Mouse (Mus musculus) T-helper 17 cell (primary cell): ENCODE data around the gene Tnik.

Experiments used
- in situ Hi-C, 2 experiments: fragments of 300-600 bp; cut with MboI, MseI; formaldehyde crosslinking; loops; 1 replicate in 1 of 2; 2 replicates in 1 of 2; pipeline ENCODE4 v1.15.1; 2025; ENCODE audit warnings: high pct_unique_total_duplicates in 2 of 2

Gene Tnik

GRCm38 (mm10) chr3:28399593-28400216 lies 136.7 kb downstream of the Tnik start:
- in situ Hi-C loops = no loop called here

- in situ Hi-C loops = no loop called here
Measured at GRCm38 (mm10) chr3:28401335-28401734, 138.3 kb downstream of the Tnik start.

GRCm38 (mm10) chr3:28402221-28402620 lies 139.2 kb downstream of the Tnik start:
- in situ Hi-C loops = no loop called here

GRCm38 (mm10) chr3:28405391-28405790 lies 142.4 kb downstream of the Tnik start:
- in situ Hi-C loops = loop anchor here in 1 of 2 experiments (5.0 kb wide), 1 partner anchor 143 kb away; the partner anchor contains the start of gene Tnik

- in situ Hi-C loops = loop anchor here in 1 of 2 experiments (5.0 kb wide), 1 partner anchor 147 kb away; the partner anchor contains the start of gene Tnik
Measured at GRCm38 (mm10) chr3:28408859-28409459, 145.9 kb downstream of the Tnik start.

GRCm38 (mm10) chr3:28410269-28410668 lies 147.3 kb downstream of the Tnik start:
- in situ Hi-C loops = no loop called here

GRCm38 (mm10) chr3:28415986-28416385 lies 153.0 kb downstream of the Tnik start:
- in situ Hi-C loops = loop anchor here in 1 of 2 experiments (5.0 kb wide), 1 partner anchor 249 kb away; no protein-coding TSS in a partner anchor

GRCm38 (mm10) chr3:28417091-28417715 lies 154.2 kb downstream of the Tnik start:
- in situ Hi-C loops = loop anchor here in 1 of 2 experiments (5.0 kb wide), 1 partner anchor 250 kb away; no protein-coding TSS in a partner anchor

GRCm38 (mm10) chr3:28420194-28420593 lies 157.2 kb downstream of the Tnik start:
- in situ Hi-C loops = no loop called here

GRCm38 (mm10) chr3:28420698-28421097 lies 157.7 kb downstream of the Tnik start:
- in situ Hi-C loops = no loop called here

GRCm38 (mm10) chr3:28421798-28422197 lies 158.8 kb downstream of the Tnik start:
- in situ Hi-C loops = no loop called here

- in situ Hi-C loops = no loop called here
Measured at GRCm38 (mm10) chr3:28422221-28422620, 159.2 kb downstream of the Tnik start.

- in situ Hi-C loops = no loop called here
Measured at GRCm38 (mm10) chr3:28425911-28426310, 162.9 kb downstream of the Tnik start.

GRCm38 (mm10) chr3:28431459-28431858 lies 168.4 kb downstream of the Tnik start:
- in situ Hi-C loops = no loop called here

- in situ Hi-C loops = no loop called here
Measured at GRCm38 (mm10) chr3:28432321-28432720, 169.3 kb downstream of the Tnik start.

GRCm38 (mm10) chr3:28435478-28435877 lies 172.5 kb downstream of the Tnik start:
- in situ Hi-C loops = no loop called here

GRCm38 (mm10) chr3:28437429-28437828 lies 174.4 kb downstream of the Tnik start:
- in situ Hi-C loops = no loop called here

- in situ Hi-C loops = no loop called here
Measured at GRCm38 (mm10) chr3:28441545-28441944, 178.5 kb downstream of the Tnik start.

- in situ Hi-C loops = no loop called here
Measured at GRCm38 (mm10) chr3:28442116-28442515, 179.1 kb downstream of the Tnik start.

GRCm38 (mm10) chr3:28447950-28448349 lies 184.9 kb downstream of the Tnik start:
- in situ Hi-C loops = no loop called here

- in situ Hi-C loops = no loop called here
Measured at GRCm38 (mm10) chr3:28453458-28453857, 190.4 kb downstream of the Tnik start.

- in situ Hi-C loops = no loop called here
Measured at GRCm38 (mm10) chr3:28456842-28457241, 193.8 kb downstream of the Tnik start.

GRCm38 (mm10) chr3:28457517-28457916 lies 194.5 kb downstream of the Tnik start:
- in situ Hi-C loops = no loop called here
